Mouse (Mus musculus) small intestine, adult 2 months (tissue): ENCODE measurements around the gene Igfbp2. TPM values are rescaled to one million over a fixed set of nuclear protein-coding genes. Genes with fewer than 3 reads are reported as not detected.

Source experiments
- H3K27ac ChIP-seq: fragments of 200-500 bp; 2 replicates; pipeline ENCODE4 v1.5.1; 2012; ENCODE audit warnings: low read depth, low read length, control low read depth, inconsistent platforms; ENCODE audit not compliant: insufficient read depth
- H3K27me3 ChIP-seq: fragments of 200-500 bp; 2 replicates; pipeline ENCODE4 v1.6.1; 2012; ENCODE audit warnings: mild to moderate bottlenecking, moderate library complexity, low read length, inconsistent platforms; ENCODE audit not compliant: control insufficient read depth, insufficient read depth
- H3K36me3 ChIP-seq: fragments of 200-500 bp; 2 replicates; pipeline ENCODE4 v1.6.1; 2012; ENCODE audit warnings: mild to moderate bottlenecking, low read length, control low read depth, inconsistent platforms; ENCODE audit not compliant: control insufficient read depth, insufficient read depth
- H3K4me1 ChIP-seq: fragments of 200-500 bp; 2 replicates; pipeline ENCODE4 v1.6.1; 2012; ENCODE audit warnings: low read length, inconsistent platforms, mixed read lengths; ENCODE audit not compliant: control insufficient read depth, insufficient read depth, insufficient read length
- H3K4me3 ChIP-seq: fragments of 200-500 bp; 2 replicates; pipeline ENCODE4 v1.5.1; 2012; ENCODE audit warnings: low read depth, mild to moderate bottlenecking, control low read depth, inconsistent platforms, low read length, moderate library complexity
- CTCF ChIP-seq: fragments of 200-500 bp; IDR thresholded peaks from 2 replicates; pipeline ENCODE4 v1.5.1; 2012; ENCODE audit warnings: low read depth, mild to moderate bottlenecking, control low read depth, inconsistent platforms, low read length, moderate library complexity, mixed read lengths; ENCODE audit not compliant: insufficient replicate concordance, insufficient read length; ENCODE audit errors: extremely low read depth
- POLR2A ChIP-seq: fragments of 200-500 bp; IDR thresholded peaks from 2 replicates; pipeline ENCODE4 v1.6.1; 2012; ENCODE audit warnings: low read depth, mild to moderate bottlenecking, control low read depth, inconsistent platforms, low read length, moderate library complexity
- WGBS: fragments of 180-500 bp; shearing (Covaris S2); methylation state at CpG from one replicate; pipeline ENCODE4 v1.1.7; 2018; 5-methylcytosine and 5-hydroxymethylcytosine counted together
- polyA plus RNA-seq: library from polyadenylated mRNA; depleted of rRNA; stranded (reverse); fragments of >200 nt; gene quantifications from 2 replicates; pipeline ENCODE4 v1.2.3, GENCODE M21; 2012

Igfbp2 gene
- polyA plus RNA-seq, 1 experiment = 7.7 TPM

DNA sequence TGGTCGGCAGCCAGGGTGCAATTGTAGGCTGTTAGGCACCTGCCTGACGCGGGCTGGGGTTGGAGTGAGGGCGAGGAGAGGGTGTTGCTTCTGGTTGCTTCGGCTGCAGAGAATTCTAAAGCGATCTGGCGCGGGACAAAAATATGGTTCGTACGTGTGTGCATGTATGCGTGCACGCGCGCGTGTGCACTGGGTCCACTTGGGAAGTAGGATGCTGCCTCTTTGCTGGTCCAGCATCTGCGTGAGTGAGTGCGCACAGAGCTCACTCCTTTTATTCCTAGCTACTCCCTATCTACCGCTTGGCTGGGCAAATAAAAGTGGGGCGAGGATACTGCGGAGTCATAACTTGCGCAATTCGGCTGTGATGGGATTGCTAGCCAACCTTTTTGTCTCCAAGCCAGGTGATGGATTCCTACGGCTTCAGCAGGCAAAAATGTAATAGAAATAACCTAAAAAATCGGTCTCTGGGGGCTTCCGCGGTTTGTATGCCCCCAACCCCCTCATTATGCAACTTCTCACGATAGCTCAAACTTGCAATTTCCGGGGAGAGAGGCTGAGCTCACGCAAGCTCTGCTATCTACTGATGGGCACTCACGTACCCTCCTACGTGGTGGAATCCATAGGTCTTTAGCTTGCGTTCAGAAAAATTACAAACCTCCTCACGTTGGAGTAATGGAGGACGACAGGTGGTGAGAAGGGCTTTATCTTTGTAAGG lies 47.6 kb downstream of the Igfbp2 start:
- WGBS = 1% methylated on average over 34 of the region's 34 CpGs
- TF ChIP-seq CTCF (no peak), POLR2A (no peak)
- Histone ChIP-seq H3K4me3 (peak overlapping the region; percentile 19), H3K36me3 (no peaks in the 10 kb centered on the region), H3K27ac (peak overlapping the region; percentile 26; the same call in 1 of the 2 replicates), H3K4me1 (peaks cover 14% of the 10 kb centered on the region), H3K27me3 (peaks cover 26% of the 10 kb centered on the region)

DNA sequence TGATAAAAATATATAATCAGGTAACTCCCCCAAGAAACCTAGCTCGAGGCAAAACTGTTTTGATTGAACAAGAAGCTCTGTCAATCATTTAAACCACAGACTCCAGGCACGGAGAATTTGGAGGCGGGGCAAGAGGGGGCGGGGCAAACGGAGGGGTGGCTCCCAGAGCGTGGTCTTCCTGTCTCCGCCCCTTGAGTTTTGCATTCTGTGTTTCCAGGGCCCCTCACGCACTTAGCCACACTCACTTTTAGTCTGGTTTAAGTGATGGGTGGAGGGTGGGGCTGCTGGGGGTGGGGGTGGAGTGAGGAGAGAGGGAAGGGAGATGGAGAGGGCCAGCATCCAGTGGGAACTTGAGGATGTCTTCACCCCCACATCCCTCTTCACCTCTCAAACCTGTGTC lies 48.2 kb downstream of the Igfbp2 start:
- no peaks in the 10 kb centered on the region for H3K36me3 ChIP-seq
- no peak overlapping the region for H3K4me3 ChIP-seq
- TF ChIP-seq POLR2A = no peak
- TF ChIP-seq CTCF = no peak
- WGBS = 2% methylated on average over 8 of the region's 8 CpGs
- H3K27ac ChIP-seq = no peak overlapping the region
- peaks cover 14% of the 10 kb centered on the region for H3K4me1 ChIP-seq
- H3K27me3 ChIP-seq = peaks cover 26% of the 10 kb centered on the region

DNA sequence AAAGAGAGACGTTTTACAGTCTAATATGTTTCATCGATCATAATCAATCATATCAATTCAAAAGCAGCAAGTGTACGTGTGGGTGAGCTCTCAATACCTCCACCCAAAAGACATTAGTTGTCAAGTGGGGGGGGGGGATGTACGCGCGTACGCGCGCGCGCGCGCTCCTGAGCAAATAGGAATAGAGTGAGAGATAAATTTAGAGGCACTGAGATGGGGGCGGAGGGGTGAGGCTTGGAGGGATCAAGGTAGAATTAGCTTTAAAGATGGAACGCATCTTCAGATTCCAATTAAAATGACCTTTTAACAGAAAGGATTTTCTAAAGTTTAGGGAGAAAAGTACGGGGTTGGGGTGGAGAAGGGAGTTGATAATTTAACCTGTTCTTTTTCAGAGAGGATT lies 48.8 kb downstream of the Igfbp2 start:
- Histone ChIP-seq H3K27ac (no peak overlapping the region), H3K4me3 (peak overlapping the region; percentile 51; the same call in 1 of the 2 replicates)

DNA sequence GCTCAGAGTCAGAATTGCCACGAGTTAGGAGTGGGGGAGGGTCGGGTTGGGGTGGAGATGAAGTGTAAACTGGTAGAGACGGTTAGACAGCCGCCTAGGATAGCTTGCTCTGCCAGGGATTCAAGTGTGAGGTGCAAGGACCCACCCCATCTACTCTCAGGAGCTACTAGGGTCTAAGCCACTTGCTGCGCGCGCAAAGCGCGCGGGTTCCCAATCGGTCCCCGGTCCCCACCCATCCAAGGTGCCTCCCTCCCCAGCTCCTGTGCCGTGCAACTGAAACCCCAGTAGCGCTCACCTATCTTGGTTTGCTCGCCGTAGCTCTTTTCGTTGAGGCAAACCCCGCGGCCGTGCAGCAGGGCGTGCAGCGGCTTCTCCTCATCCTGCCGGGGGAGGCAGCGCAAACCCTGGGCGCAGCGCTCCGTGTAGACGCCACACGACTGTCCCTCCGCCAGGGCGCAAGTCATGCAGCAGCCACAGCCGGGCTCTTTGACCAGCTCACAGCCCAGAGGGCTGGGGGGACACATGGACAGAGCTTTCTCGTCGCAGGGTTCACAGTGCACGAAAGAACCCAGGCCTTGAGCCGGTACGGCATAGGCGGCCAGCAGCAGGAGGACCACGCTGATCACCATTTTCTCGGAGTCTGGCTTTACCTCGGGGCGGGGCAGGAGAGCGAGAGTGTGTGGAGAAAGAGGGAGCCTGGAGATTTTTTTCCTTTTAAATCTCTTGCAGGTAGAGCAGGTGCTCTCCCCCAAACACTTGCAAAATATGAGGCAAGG lies 49.4 kb downstream of the Igfbp2 start:
- Histone ChIP-seq H3K36me3 (no peaks in the 10 kb centered on the region), H3K4me1 (peaks cover 14% of the 10 kb centered on the region), H3K27ac (peak overlapping the region; percentile 26; the same call in 1 of the 2 replicates), H3K4me3 (peak overlapping the region; percentile 51), H3K27me3 (peaks cover 26% of the 10 kb centered on the region)
- WGBS = 2% methylated on average over 43 of the region's 43 CpGs
- TF ChIP-seq POLR2A = no peak
- TF ChIP-seq CTCF = no peak

More for the DNA sequence above, 48.8 kb downstream of the Igfbp2 start:
- Histone ChIP-seq H3K27me3 (peaks cover 26% of the 10 kb centered on the region), H3K36me3 (no peaks in the 10 kb centered on the region), H3K4me1 (peaks cover 14% of the 10 kb centered on the region)
- TF ChIP-seq CTCF = no peak
- 2% methylated on average over 16 of the region's 16 CpGs for WGBS

DNA sequence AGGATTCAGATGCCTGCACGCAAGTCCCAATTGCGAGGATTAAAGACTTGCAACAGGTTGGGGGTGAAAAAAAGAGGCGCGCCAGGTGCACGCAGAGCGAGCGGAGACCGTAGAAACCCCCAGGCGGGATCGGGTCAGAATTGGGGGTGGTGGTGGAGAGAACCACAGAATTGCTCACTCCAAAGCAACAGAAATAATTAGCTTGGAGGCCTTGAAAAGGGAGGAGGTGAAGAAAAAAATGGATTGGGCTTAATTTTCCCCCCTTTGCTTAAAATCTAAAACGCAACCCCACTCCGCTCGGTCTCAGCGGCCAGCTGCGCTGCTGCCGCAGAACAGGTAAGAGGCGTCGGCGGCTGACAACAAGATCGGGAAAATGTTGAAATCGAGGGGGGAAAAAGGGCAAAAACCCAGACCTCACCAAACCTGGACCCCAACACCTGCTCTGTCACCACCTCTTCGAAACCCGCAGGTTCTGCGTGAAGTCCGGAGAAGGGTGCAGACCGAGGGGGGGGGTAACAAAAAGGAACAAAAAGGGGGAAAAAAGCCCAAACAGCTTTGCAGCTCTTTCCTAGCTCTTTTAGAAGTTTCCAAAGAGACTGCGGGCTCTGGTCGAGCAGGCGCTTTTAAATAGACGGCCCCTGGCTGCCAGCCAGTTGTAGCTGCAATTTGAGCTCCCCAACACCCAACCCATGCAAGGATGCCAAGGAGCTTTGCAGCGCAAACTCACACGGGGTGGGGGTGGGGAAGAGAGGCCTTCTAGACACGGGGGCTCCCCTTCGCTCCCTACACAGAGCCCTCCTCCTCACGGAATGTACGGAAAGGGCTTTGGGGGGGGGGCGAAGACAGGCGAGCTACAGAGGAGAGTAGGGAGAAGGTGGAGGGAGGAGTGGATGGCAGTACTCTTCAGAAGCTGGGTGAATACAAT lies 50.2 kb downstream of the Igfbp2 start, which contains the start of gene Igfbp5:
Gene Igfbp5, minus strand, starts transcription at position 598 of the 925 bp plus-strand sequence.
- peak within 1 kb of the TSS; percentile 51 for H3K4me3 ChIP-seq
- peaks cover 14% of the 10 kb centered on the region for H3K4me1 ChIP-seq
- H3K27ac ChIP-seq = peak within 1 kb of the TSS; percentile 26; the same call in 1 of the 2 replicates
- no peaks in the 10 kb centered on the region for H3K36me3 ChIP-seq
- TF ChIP-seq CTCF (no peak), POLR2A (no peak)
- peaks cover 26% of the 10 kb centered on the region for H3K27me3 ChIP-seq
- 3% methylated on average over 37 of the region's 38 CpGs for WGBS

DNA sequence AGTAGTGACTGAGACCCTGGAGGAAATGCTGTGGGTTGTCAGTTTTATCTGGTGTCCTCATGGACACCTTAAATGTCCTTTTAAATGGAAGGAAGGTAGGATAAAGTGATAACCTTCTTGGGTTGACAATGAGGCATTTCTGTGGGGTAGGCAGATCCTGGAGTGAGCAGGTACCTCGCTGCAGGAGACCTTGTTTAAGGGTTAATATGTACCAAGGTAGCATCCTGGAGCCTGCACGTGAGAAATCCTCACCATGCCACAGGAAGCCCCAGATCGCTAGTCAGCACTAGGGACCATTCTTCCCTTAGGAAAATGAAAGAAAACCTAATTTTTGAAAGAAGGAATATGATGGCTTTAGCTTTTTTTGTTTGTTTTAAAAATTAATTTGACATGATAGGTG lies 51.4 kb downstream of the Igfbp2 start:
- no peak for TF ChIP-seq CTCF
- TF ChIP-seq POLR2A = no peak
- Histone ChIP-seq H3K4me1 (peaks cover 7% of the 10 kb centered on the region), H3K4me3 (no peak overlapping the region), H3K27ac (no peak overlapping the region), H3K27me3 (peaks cover 26% of the 10 kb centered on the region), H3K36me3 (no peaks in the 10 kb centered on the region)
- 9% methylated on average over 3 of the region's 3 CpGs for WGBS
